Mouse (Mus musculus) embryonic fibroblast, embryonic 13.5 days (primary cell): ENCODE data around the gene Cpt1a.

Source experiments
- CTCF ChIP-seq: IDR thresholded peaks from 2 replicates; pipeline ENCODE4 v1.5.1; 2011; ENCODE audit warnings: mild to moderate bottlenecking, control low read depth, low read length, moderate library complexity, borderline replicate concordance; ENCODE audit not compliant: insufficient read depth
- POLR2A ChIP-seq: IDR thresholded peaks from 2 replicates; pipeline ENCODE4 v1.6.1; 2011; ENCODE audit warnings: low read depth, mild to moderate bottlenecking, control low read depth, low read length, moderate library complexity

- TF ChIP-seq CTCF (no peak), POLR2A (no peak)
These were observed 100.4 kb downstream of the Cpt1a start for GRCm38 (mm10) chr19:3422488-3422887.
